Comparison of ENCODE assay signal across 8 mouse cellular contexts in genomic region chr2:35461971-35462787, GRCm38 (mm10). TPM values are rescaled to one million over a fixed set of nuclear protein-coding genes. Genes with fewer than 3 reads are reported as not detected.
A peak's percentile ranks its signal among the peaks of the same experiment; 100 is the strongest.
DNase-seq lines count a peak whose midpoint lies in the region; ATAC-seq lines count a peak whose summit lies in the region.

No protein-coding gene starts in this region.

- under 1% methylated on average over 39 of the region's 52 CpGs for WGBS in forebrain, embryonic 13.5 days
- under 1% methylated on average over 52 of the region's 52 CpGs for WGBS in kidney, embryonic 15.5 days
- WGBS in midbrain, embryonic 11.5 days = under 1% methylated on average over 48 of the region's 52 CpGs

- H3K4me3 ChIP-seq in forebrain, embryonic 13.5 days = peak overlapping the region; percentile 54
- H3K4me3 ChIP-seq in kidney, embryonic 15.5 days (replicated peaks) = peak overlapping the region; percentile 59
- H3K4me3 ChIP-seq in midbrain, embryonic 11.5 days (ENCODE audit: low read depth, low read length) = peak overlapping the region; percentile 57

- no peaks in the 10 kb centered on the region for H3K36me3 ChIP-seq in forebrain, embryonic 13.5 days (ENCODE audit: poor library complexity, severe bottlenecking)
- no peaks in the 10 kb centered on the region for H3K36me3 ChIP-seq in kidney, embryonic 15.5 days
- no peaks in the 10 kb centered on the region for H3K36me3 ChIP-seq in midbrain, embryonic 11.5 days (ENCODE audit: control insufficient read depth, insufficient read depth, low read length)

- peak; percentile 64 for ATAC-seq in forebrain, embryonic 13.5 days
- peak; percentile 61 for ATAC-seq in kidney, embryonic 15.5 days (replicated peaks; ENCODE audit: low FRiP score)
- peak; percentile 65 for ATAC-seq in midbrain, embryonic 11.5 days (ENCODE audit: low FRiP score)

- H3K27ac ChIP-seq in forebrain, embryonic 13.5 days = no peak overlapping the region
- peak overlapping the region; percentile 81 for H3K27ac ChIP-seq in kidney, embryonic 15.5 days
- no peak overlapping the region for H3K27ac ChIP-seq in midbrain, embryonic 11.5 days (ENCODE audit: low read depth, low read length)

- DNase-seq in gastrocnemius, postnatal 4 days (ENCODE audit: low spot score in 2 of 2) = peak; percentile 37 to 54
- no peak for DNase-seq in gastrocnemius, postnatal 25 days
- DNase-seq in Muller cell, postnatal 12 days (ENCODE audit: inconsistent ontology term) = peak; percentile 63
- DNase-seq in midbrain, embryonic 11.5 days (ENCODE audit: low spot score, missing footprints) = peak; percentile 93
- no peak for DNase-seq in right cerebral cortex, adult 2 months (ENCODE audit: low spot score in 2 of 2)
- DNase-seq in gastrocnemius, adult 8-10 months (ENCODE audit: low spot score in 2 of 2) = no peak

- H3K4me1 ChIP-seq in forebrain, embryonic 13.5 days = peaks cover 34% of the 10 kb centered on the region
- peaks cover 47% of the 10 kb centered on the region for H3K4me1 ChIP-seq in kidney, embryonic 15.5 days
- H3K4me1 ChIP-seq in midbrain, embryonic 11.5 days (ENCODE audit: control insufficient read depth, insufficient read depth, low read length) = peaks cover 5% of the 10 kb centered on the region

- H3K27me3 ChIP-seq in forebrain, embryonic 13.5 days = peaks cover 21% of the 10 kb centered on the region
- no peaks in the 10 kb centered on the region for H3K27me3 ChIP-seq in kidney, embryonic 15.5 days
- peaks cover 10% of the 10 kb centered on the region for H3K27me3 ChIP-seq in midbrain, embryonic 11.5 days (ENCODE audit: control insufficient read depth, insufficient read depth, low read length)

- H3K9ac ChIP-seq in forebrain, embryonic 13.5 days = peak overlapping the region; percentile 70
- H3K9ac ChIP-seq in kidney, embryonic 15.5 days = peak overlapping the region; percentile 51
- peak overlapping the region; percentile 74 for H3K9ac ChIP-seq in midbrain, embryonic 11.5 days (ENCODE audit: low read length)

- no peaks in the 10 kb centered on the region for H3K9me3 ChIP-seq in forebrain, embryonic 13.5 days (replicated peaks)
- no peaks in the 10 kb centered on the region for H3K9me3 ChIP-seq in kidney, embryonic 15.5 days (replicated peaks)
- no peaks in the 10 kb centered on the region for H3K9me3 ChIP-seq in midbrain, embryonic 11.5 days (ENCODE audit: control insufficient read depth, low read length)

- peak overlapping the region; percentile 93 for H3K4me2 ChIP-seq in forebrain, embryonic 13.5 days
- H3K4me2 ChIP-seq in kidney, embryonic 15.5 days = peak overlapping the region; percentile 92
- H3K4me2 ChIP-seq in midbrain, embryonic 11.5 days = peak overlapping the region; percentile 94

RNA-seq across cellular contexts. Expression of gene Ggta1, which starts 0.9 kb away (rescaled TPM):
- total RNA-seq in gastrocnemius, postnatal 4 days (2021) = 10 to 100 TPM; 21.0 to 25.4 TPM
- total RNA-seq in gastrocnemius, postnatal 25 days (2021) = 10 to 100 TPM in 1 of 2 experiments, 1 to 10 TPM in 1; 8.7 to 10.2 TPM
- polyA plus RNA-seq in forebrain, embryonic 13.5 days (2015; fragmentation: Nextera tagmentation; extraction: Ambion mirVana) = 4.1 and 4.7 TPM in 2 replicates
- polyA plus RNA-seq in kidney, embryonic 15.5 days (2015; fragmentation: Nextera tagmentation; extraction: Ambion mirVana) = 20.5 and 22.3 TPM in 2 replicates
- 6.3 TPM in 2 replicates for polyA plus RNA-seq in midbrain, embryonic 11.5 days (2014; fragmentation: Nextera tagmentation; extraction: Ambion mirVana)
- 1 to 10 TPM; 3.3 to 5.5 (median 4.0) TPM for total RNA-seq in gastrocnemius, adult 8-10 months (2022)

Comparison
In these comparisons a context has a peak if more than half of its experiments do, and no peak if none do; other contexts are left out.
1. DNase-seq: peak in gastrocnemius, postnatal 4 days (2 of 2), Muller cell, postnatal 12 days (single experiment) and midbrain, embryonic 11.5 days (single experiment); none in gastrocnemius, postnatal 25 days (single experiment), right cerebral cortex, adult 2 months (0 of 2) and gastrocnemius, adult 8-10 months (0 of 2).
2. Peak in every context shown above with its lines, with median percentiles within 50 percentile points of each other: ATAC-seq, H3K4me2 ChIP-seq, H3K4me3 ChIP-seq and H3K9ac ChIP-seq.